Mouse (Mus musculus) layer of hippocampus, adult 18-20 months (tissue): ENCODE measurements around the gene Epb41l3. TPM values are rescaled to one million over a fixed set of nuclear protein-coding genes. Genes with fewer than 3 reads are reported as not detected.

Experiments used
- total RNA-seq, 2 experiments: library from RNA; stranded (reverse); gene quantifications; 2 replicates each; pipeline ENCODE4 v1.2.3; 2021

Epb41l3 gene
- total RNA-seq, 2 experiments from 2014 or later, result 140 to 146 TPM

Other genes with a start within 250 kb of the Epb41l3 start
- gene Tmem200c, start 249.1 kb upstream of the Epb41l3 start, total RNA-seq, result 1 to 10 TPM; 8.9 to 9.7 TPM